Mouse (Mus musculus) skeletal muscle tissue, adult 2 months (tissue): ENCODE results near the gene Thtpa.

Experiments
- DNase-seq: peaks from one replicate; pipeline ENCODE4 v3.0.0-alpha.2; 2012; ENCODE audit warnings: low read depth, low spot score

Gene Thtpa

GRCm38 (mm10) chr14:55139313-55139712 lies 44.7 kb downstream of the Thtpa start:
- DNase-seq, result no peak

- DNase-seq, result no peak
Measured at GRCm38 (mm10) chr14:55146324-55146723, 51.7 kb downstream of the Thtpa start.

GRCm38 (mm10) chr14:55146829-55147401 lies 52.3 kb downstream of the Thtpa start:
- peak; percentile 50 for DNase-seq

GRCm38 (mm10) chr14:55148363-55148915 lies 53.9 kb downstream of the Thtpa start:
- peak; percentile 34 for DNase-seq
